Mouse (Mus musculus): Measurements from ENCODE around the gene Jag2. TPM values are rescaled to one million over a fixed set of nuclear protein-coding genes. Genes with fewer than 3 reads are reported as not detected.

The Jag2 gene
- polyA plus RNA-seq, 2 experiments, result 14.3 to 45.8 TPM

DNA sequence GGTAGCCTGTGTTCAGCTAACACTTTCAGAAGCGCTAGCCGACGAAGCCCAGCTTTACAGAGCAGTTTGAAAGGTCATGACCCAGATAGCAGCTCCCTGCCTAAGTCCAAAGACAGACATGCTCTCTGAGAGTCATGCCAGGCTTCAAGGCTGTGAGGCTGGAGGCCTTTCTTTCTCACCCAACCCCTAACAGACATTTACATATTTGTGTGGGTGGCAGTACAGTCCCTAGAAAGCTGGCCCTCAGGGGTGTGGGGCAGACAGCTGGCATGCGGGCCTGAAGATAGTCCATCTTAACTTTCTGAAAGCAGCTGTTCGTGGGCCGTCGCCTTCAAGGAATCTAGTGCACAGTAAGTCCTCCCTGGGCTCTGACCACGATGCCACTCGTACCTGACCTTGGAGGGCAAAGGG lies 67.7 kb downstream of the Jag2 start:
- Histone ChIP-seq H3K9me3 (ENCODE audit: control insufficient read depth, low read length) (no peaks in the 10 kb centered on the region), H3K36me3 (ENCODE audit: control insufficient read depth, insufficient read depth, low read length) (no peaks in the 10 kb centered on the region), H3K4me3 (replicated peaks; ENCODE audit: low read length) (no peak overlapping the region), H3K4me2 (replicated peaks; ENCODE audit: low read depth, low read length, severe bottlenecking) (no peak overlapping the region), H3K4me1 (ENCODE audit: control insufficient read depth, insufficient read depth, low read length) (no peaks in the 10 kb centered on the region), H3K27me3 (ENCODE audit: control insufficient read depth, insufficient read depth, low read length) (no peaks in the 10 kb centered on the region), H3K27ac (replicated peaks; ENCODE audit: low read depth, low read length) (no peak overlapping the region), H3K9ac (ENCODE audit: low read depth, low read length, severe bottlenecking) (no peak overlapping the region)
- DNase-seq (ENCODE audit: low spot score) (no peak), ATAC-seq (ENCODE audit: low FRiP score, low read depth) (no peak)
- 64% methylated on average over 9 of the region's 9 CpGs for WGBS
- no peak for TF ChIP-seq POLR2A (IDR thresholded peaks at IDR 0.05; ENCODE audit: borderline replicate concordance, extremely low read depth, insufficient read depth, insufficient read length)

DNA sequence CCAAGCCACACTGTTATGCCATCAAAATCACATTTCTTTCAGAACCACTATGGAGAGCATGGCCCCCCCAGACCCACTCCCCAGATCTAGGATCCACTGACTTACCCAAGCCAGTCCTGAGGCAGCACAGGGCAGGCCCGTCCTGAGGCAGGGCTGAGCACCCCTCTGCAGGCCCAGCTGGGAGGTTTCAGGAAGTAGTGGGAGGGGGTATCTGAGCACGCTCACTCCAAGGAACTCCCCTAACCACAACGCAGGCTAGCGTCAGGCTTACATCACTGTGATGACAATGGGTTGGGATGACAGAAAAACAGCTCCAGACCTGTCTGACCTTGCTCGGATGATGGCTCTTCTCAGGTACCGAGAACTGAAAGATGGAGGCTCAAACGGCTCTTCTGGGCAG lies 68.8 kb downstream of the Jag2 start:
- H3K9ac ChIP-seq (ENCODE audit: low read depth, low read length, severe bottlenecking), result no peak overlapping the region
- TF ChIP-seq POLR2A (IDR thresholded peaks at IDR 0.05; ENCODE audit: borderline replicate concordance, extremely low read depth, insufficient read depth, insufficient read length), result no peak
- no peak for ATAC-seq (ENCODE audit: low FRiP score, low read depth)
- WGBS, result 62% methylated on average over 7 of the region's 7 CpGs
- no peak overlapping the region for H3K27ac ChIP-seq (replicated peaks; ENCODE audit: low read depth, low read length)
- H3K4me3 ChIP-seq (replicated peaks; ENCODE audit: low read length), result no peak overlapping the region
- DNase-seq (ENCODE audit: low spot score), result no peak
- H3K9me3 ChIP-seq (ENCODE audit: control insufficient read depth, low read length), result no peaks in the 10 kb centered on the region
- H3K4me2 ChIP-seq (replicated peaks; ENCODE audit: low read depth, low read length, severe bottlenecking), result no peak overlapping the region
- no peaks in the 10 kb centered on the region for H3K36me3 ChIP-seq (ENCODE audit: control insufficient read depth, insufficient read depth, low read length)
- H3K4me1 ChIP-seq (ENCODE audit: control insufficient read depth, insufficient read depth, low read length), result no peaks in the 10 kb centered on the region
- no peaks in the 10 kb centered on the region for H3K27me3 ChIP-seq (ENCODE audit: control insufficient read depth, insufficient read depth, low read length)

- Histone ChIP-seq H3K27ac (replicated peaks; ENCODE audit: low read depth, low read length) (no peak overlapping the region), H3K36me3 (ENCODE audit: control insufficient read depth, insufficient read depth, low read length) (no peaks in the 10 kb centered on the region), H3K27me3 (ENCODE audit: control insufficient read depth, insufficient read depth, low read length) (no peaks in the 10 kb centered on the region), H3K4me3 (replicated peaks; ENCODE audit: low read length) (no peak overlapping the region), H3K9ac (ENCODE audit: low read depth, low read length, severe bottlenecking) (no peak overlapping the region), H3K9me3 (ENCODE audit: control insufficient read depth, low read length) (no peaks in the 10 kb centered on the region), H3K4me2 (replicated peaks; ENCODE audit: low read depth, low read length, severe bottlenecking) (no peak overlapping the region), H3K4me1 (ENCODE audit: control insufficient read depth, insufficient read depth, low read length) (no peaks in the 10 kb centered on the region)
- TF ChIP-seq POLR2A (IDR thresholded peaks at IDR 0.05; ENCODE audit: borderline replicate concordance, extremely low read depth, insufficient read depth, insufficient read length), result no peak
- DNase-seq (ENCODE audit: low spot score), result no peak
- 61% methylated on average over 8 of the region's 8 CpGs for WGBS
- no peak for ATAC-seq (ENCODE audit: low FRiP score, low read depth)
Observed at GRCm38 (mm10) chr12:112859930-112860329, 69.6 kb downstream of the Jag2 start.

DNA sequence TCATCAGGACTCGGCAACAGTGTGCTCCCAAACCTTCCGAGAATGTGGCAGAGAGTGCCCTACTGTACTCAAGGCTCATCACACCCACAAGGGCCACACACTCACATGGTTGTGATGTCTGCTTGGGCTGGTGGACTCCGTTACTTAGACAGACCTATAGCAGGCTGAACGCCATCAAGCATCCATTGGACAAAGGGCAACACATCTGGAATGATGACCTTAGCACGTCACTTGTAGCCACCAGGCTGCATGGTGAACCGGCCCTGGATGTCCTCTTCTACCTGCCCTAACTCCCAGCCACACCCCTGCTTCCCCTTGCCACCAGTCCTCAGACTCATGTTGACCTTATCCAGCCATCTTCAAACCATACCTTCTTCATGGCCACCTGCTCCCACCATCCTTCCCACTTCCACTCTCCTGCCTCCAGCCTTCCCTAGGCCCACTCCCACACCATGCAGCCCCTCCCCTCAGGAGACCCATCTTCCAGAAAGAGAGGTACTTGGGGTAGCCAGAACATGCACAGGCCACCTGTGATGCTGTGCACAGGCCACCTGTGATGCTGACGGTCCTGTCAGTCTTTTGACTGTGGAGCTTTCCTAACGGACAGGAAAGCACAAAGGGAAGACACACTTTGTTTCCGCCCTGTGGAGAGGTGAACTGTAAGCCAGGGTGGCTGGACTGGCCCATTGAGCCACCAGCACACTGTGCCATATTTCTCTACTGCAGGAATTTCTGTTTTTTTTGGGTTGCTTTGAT lies 70.8 kb downstream of the Jag2 start:
- no peak for TF ChIP-seq POLR2A (IDR thresholded peaks at IDR 0.05; ENCODE audit: borderline replicate concordance, extremely low read depth, insufficient read depth, insufficient read length)
- 92% methylated on average over 9 of the region's 9 CpGs for WGBS
- Histone ChIP-seq H3K27me3 (ENCODE audit: control insufficient read depth, insufficient read depth, low read length) (no peaks in the 10 kb centered on the region), H3K9ac (ENCODE audit: low read depth, low read length, severe bottlenecking) (no peak overlapping the region), H3K9me3 (ENCODE audit: control insufficient read depth, low read length) (no peaks in the 10 kb centered on the region), H3K4me3 (replicated peaks; ENCODE audit: low read length) (no peak overlapping the region), H3K27ac (replicated peaks; ENCODE audit: low read depth, low read length) (no peak overlapping the region), H3K4me1 (ENCODE audit: control insufficient read depth, insufficient read depth, low read length) (no peaks in the 10 kb centered on the region), H3K36me3 (ENCODE audit: control insufficient read depth, insufficient read depth, low read length) (no peaks in the 10 kb centered on the region), H3K4me2 (replicated peaks; ENCODE audit: low read depth, low read length, severe bottlenecking) (no peak overlapping the region)
- DNase-seq (ENCODE audit: low spot score) (no peak), ATAC-seq (ENCODE audit: low FRiP score, low read depth) (no peak)

Small RNAs within 50 kb of the gene (microRNA-seq; reads per million reads assigned to microRNA genes)
- gene Mir6941, result not detected

Other genes starting within 250 kb of the Jag2 start
- gene Cep170b, start 209.3 kb downstream of the Jag2 start, polyA plus RNA-seq (2012; rRNA removed), result 30.1 and 36.9 TPM in 2 replicates
- gene Cep170b, start 209.3 kb downstream of the Jag2 start, polyA plus RNA-seq (2014; fragmentation: Nextera tagmentation; extraction: Ambion mirVana), result 21.3 and 23.6 TPM in 2 replicates
- 15.7 and 16.9 TPM in 2 replicates for gene Pld4, start 169.1 kb downstream of the Jag2 start, polyA plus RNA-seq (2012; rRNA removed)
- gene Pld4, start 169.1 kb downstream of the Jag2 start, polyA plus RNA-seq (2014; fragmentation: Nextera tagmentation; extraction: Ambion mirVana), result 13.4 and 14.0 TPM in 2 replicates
- 2.1 and 2.5 TPM in 2 replicates for gene Ahnak2, start 127.1 kb downstream of the Jag2 start, polyA plus RNA-seq (2012; rRNA removed)
- 3.3 TPM in 2 replicates for gene Ahnak2, start 127.1 kb downstream of the Jag2 start, polyA plus RNA-seq (2014; fragmentation: Nextera tagmentation; extraction: Ambion mirVana)
- gene Clba1, start 120.8 kb downstream of the Jag2 start, polyA plus RNA-seq (2012; rRNA removed), result 3.7 and 4.8 TPM in 2 replicates
- gene Clba1, start 120.8 kb downstream of the Jag2 start, polyA plus RNA-seq (2014; fragmentation: Nextera tagmentation; extraction: Ambion mirVana), result 5.7 and 6.2 TPM in 2 replicates
- gene Cdca4, start 100.4 kb downstream of the Jag2 start, polyA plus RNA-seq (2012; rRNA removed), result 81.0 and 89.9 TPM in 2 replicates
- 113 and 126 TPM in 2 replicates for gene Cdca4, start 100.4 kb downstream of the Jag2 start, polyA plus RNA-seq (2014; fragmentation: Nextera tagmentation; extraction: Ambion mirVana)
- 0.50 and 0.63 TPM in 2 replicates for gene Gpr132, start 61.5 kb downstream of the Jag2 start, polyA plus RNA-seq (2012; rRNA removed)
- gene Gpr132, start 61.5 kb downstream of the Jag2 start, polyA plus RNA-seq (2014; fragmentation: Nextera tagmentation; extraction: Ambion mirVana), result 0.29 and 0.36 TPM in 2 replicates
- 50.4 and 54.4 TPM in 2 replicates for gene Nudt14, start 12.3 kb upstream of the Jag2 start, polyA plus RNA-seq (2012; rRNA removed)
- 78.4 and 96.0 TPM in 2 replicates for gene Nudt14, start 12.3 kb upstream of the Jag2 start, polyA plus RNA-seq (2014; fragmentation: Nextera tagmentation; extraction: Ambion mirVana)
- gene Btbd6, start 46.7 kb upstream of the Jag2 start, polyA plus RNA-seq (2012; rRNA removed), result 31.0 and 52.7 TPM in 2 replicates
- gene Btbd6, start 46.7 kb upstream of the Jag2 start, polyA plus RNA-seq (2014; fragmentation: Nextera tagmentation; extraction: Ambion mirVana), result 27.3 and 27.4 TPM in 2 replicates
- gene Brf1, start 70.9 kb upstream of the Jag2 start, polyA plus RNA-seq (2012; rRNA removed), result 82.5 and 97.4 TPM in 2 replicates
- 60.9 and 66.2 TPM in 2 replicates for gene Brf1, start 70.9 kb upstream of the Jag2 start, polyA plus RNA-seq (2014; fragmentation: Nextera tagmentation; extraction: Ambion mirVana)
- gene Pacs2, start 84.7 kb upstream of the Jag2 start, polyA plus RNA-seq (2012; rRNA removed), result 55.0 and 62.3 TPM in 2 replicates
- 16.3 and 16.5 TPM in 2 replicates for gene Pacs2, start 84.7 kb upstream of the Jag2 start, polyA plus RNA-seq (2014; fragmentation: Nextera tagmentation; extraction: Ambion mirVana)
- 0.13 and 0.28 TPM in 2 replicates for gene Tex22, start 144.7 kb upstream of the Jag2 start, polyA plus RNA-seq (2012; rRNA removed)
- not detected in 2 replicates for gene Tex22, start 144.7 kb upstream of the Jag2 start, polyA plus RNA-seq (2014; fragmentation: Nextera tagmentation; extraction: Ambion mirVana)
- 126 and 161 TPM in 2 replicates for gene Mta1, start 168.5 kb upstream of the Jag2 start, polyA plus RNA-seq (2012; rRNA removed)
- 21.1 and 25.0 TPM in 2 replicates for gene Mta1, start 168.5 kb upstream of the Jag2 start, polyA plus RNA-seq (2014; fragmentation: Nextera tagmentation; extraction: Ambion mirVana)
- 91.4 and 102 TPM in 2 replicates for gene Crip2, start 210.5 kb upstream of the Jag2 start, polyA plus RNA-seq (2012; rRNA removed)
- gene Crip2, start 210.5 kb upstream of the Jag2 start, polyA plus RNA-seq (2014; fragmentation: Nextera tagmentation; extraction: Ambion mirVana), result 89.9 and 99.1 TPM in 2 replicates
- gene Crip1, start 216.5 kb upstream of the Jag2 start, polyA plus RNA-seq (2012; rRNA removed), result 387 and 403 TPM in 2 replicates
- gene Crip1, start 216.5 kb upstream of the Jag2 start, polyA plus RNA-seq (2014; fragmentation: Nextera tagmentation; extraction: Ambion mirVana), result 344 and 469 TPM in 2 replicates
- 30.8 and 36.8 TPM in 2 replicates for gene Tedc1, start 226.6 kb upstream of the Jag2 start, polyA plus RNA-seq (2012; rRNA removed)
- gene Tedc1, start 226.6 kb upstream of the Jag2 start, polyA plus RNA-seq (2014; fragmentation: Nextera tagmentation; extraction: Ambion mirVana), result 19.5 and 22.6 TPM in 2 replicates

All from limb, embryonic 14.5 days (tissue).